Mouse (Mus musculus): ENCODE data around the gene Astn2. TPM values are rescaled to one million over a fixed set of nuclear protein-coding genes. Genes with fewer than 3 reads are reported as not detected.

Gene Astn2
- polyA plus RNA-seq, 1 experiment from 2014 or later: 0.61 TPM

DNA sequence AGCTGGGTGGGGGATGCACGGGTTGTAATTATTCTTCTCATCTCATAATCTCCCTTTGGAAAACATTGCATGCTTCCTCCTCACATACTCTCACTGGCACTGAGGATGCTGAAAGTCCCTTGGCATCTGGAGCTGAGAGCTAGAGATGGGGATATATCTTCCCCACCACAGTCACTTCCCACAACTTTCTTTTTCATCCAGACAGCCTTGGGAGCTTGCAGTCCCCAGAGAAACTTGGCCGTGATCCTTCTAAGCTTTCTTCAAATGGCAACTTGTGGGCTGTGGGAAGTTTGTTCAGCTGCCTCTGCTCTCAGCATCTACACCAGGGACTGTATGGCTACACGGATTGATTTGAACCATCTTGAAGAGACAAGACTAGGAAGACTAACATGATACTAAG is 428.2 kb downstream of the Astn2 start:
- Histone ChIP-seq H3K4me2 (ENCODE audit: low read length) (no peak overlapping the region), H3K27me3 (ENCODE audit: control insufficient read depth, insufficient read depth, low read length) (no peaks in the 10 kb centered on the region), H3K4me1 (ENCODE audit: control insufficient read depth in 2 of 2, insufficient read depth in 2 of 2, low read length in 2 of 2) (no peaks in the 10 kb centered on the region), H3K9ac (ENCODE audit: low read length) (no peak overlapping the region), H3K36me3 (ENCODE audit: control insufficient read depth, insufficient read depth, low read length) (no peaks in the 10 kb centered on the region), H3K4me3 (ENCODE audit: control insufficient read depth in 1 of 2, insufficient read depth in 1 of 2, low read depth in 1 of 2, low read length in 2 of 2) (no peak overlapping the region), H3K9me3 (ENCODE audit: control insufficient read depth, low read length) (no peaks in the 10 kb centered on the region), H3K27ac (replicated peaks in 1 of 2; ENCODE audit: control insufficient read depth in 1 of 2, insufficient read depth in 1 of 2, low read depth in 2 of 2, low read length in 2 of 2) (no peak overlapping the region)
- no peak for ATAC-seq (ENCODE audit: insufficient number of reproducible peaks, insufficient read depth, low FRiP score, low read depth)
- WGBS: 58% methylated on average over 3 of the region's 3 CpGs

DNA sequence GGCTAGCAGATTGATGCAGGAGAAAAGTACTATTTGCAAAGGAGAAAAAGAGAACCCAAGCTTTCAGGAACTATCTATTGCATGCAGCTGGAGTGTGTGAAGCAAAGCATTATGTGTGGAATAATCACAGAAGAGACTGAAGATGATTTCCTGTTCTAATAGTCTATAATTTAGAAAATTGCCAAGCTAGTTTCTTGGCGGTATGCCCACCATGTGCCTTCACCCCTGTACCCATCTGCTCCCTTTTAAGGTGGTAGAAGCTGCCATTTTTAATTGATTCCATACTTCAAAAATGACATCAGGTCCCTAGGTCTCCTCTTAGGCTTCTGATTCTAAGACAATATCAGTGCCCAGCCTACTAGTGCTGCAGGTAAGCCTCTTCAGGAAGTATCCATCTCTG is 432.0 kb downstream of the Astn2 start:
- Histone ChIP-seq H3K4me3 (ENCODE audit: control insufficient read depth in 1 of 2, insufficient read depth in 1 of 2, low read depth in 1 of 2, low read length in 2 of 2) (no peak overlapping the region), H3K9ac (ENCODE audit: low read length) (no peak overlapping the region), H3K4me2 (ENCODE audit: low read length) (no peak overlapping the region), H3K36me3 (ENCODE audit: control insufficient read depth, insufficient read depth, low read length) (no peaks in the 10 kb centered on the region), H3K4me1 (ENCODE audit: control insufficient read depth in 2 of 2, insufficient read depth in 2 of 2, low read length in 2 of 2) (no peaks in the 10 kb centered on the region), H3K27ac (replicated peaks in 1 of 2; ENCODE audit: control insufficient read depth in 1 of 2, insufficient read depth in 1 of 2, low read depth in 2 of 2, low read length in 2 of 2) (no peak overlapping the region), H3K27me3 (ENCODE audit: control insufficient read depth, insufficient read depth, low read length) (no peaks in the 10 kb centered on the region), H3K9me3 (ENCODE audit: control insufficient read depth, low read length) (no peaks in the 10 kb centered on the region)
- ATAC-seq (ENCODE audit: insufficient number of reproducible peaks, insufficient read depth, low FRiP score, low read depth): no peak
- WGBS: 82% methylated on average over 1 of the region's 1 CpGs

DNA sequence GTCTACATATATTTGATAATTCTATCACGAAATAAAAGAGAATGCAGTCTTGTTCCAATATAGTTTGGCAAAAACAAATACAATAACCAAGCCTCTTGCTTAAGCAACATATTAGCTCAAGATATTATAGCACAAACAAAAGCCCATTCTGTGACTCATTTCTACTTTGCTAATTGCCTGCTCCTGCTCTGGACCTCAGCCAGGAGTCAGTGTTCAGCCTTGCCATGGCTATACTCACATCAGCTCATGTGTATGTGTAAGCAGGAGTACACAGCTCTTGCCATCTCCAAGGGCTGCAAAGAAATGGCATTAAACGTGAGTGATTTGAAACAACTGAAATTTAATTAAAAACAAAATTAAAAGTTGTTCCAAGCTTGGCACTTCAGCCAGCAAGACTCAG is 435.1 kb downstream of the Astn2 start:
- Histone ChIP-seq H3K36me3 (ENCODE audit: control insufficient read depth, insufficient read depth, low read length) (no peaks in the 10 kb centered on the region), H3K27ac (replicated peaks in 1 of 2; ENCODE audit: control insufficient read depth in 1 of 2, insufficient read depth in 1 of 2, low read depth in 2 of 2, low read length in 2 of 2) (no peak overlapping the region), H3K27me3 (ENCODE audit: control insufficient read depth, insufficient read depth, low read length) (no peaks in the 10 kb centered on the region), H3K9me3 (ENCODE audit: control insufficient read depth, low read length) (no peaks in the 10 kb centered on the region), H3K4me3 (ENCODE audit: control insufficient read depth in 1 of 2, insufficient read depth in 1 of 2, low read depth in 1 of 2, low read length in 2 of 2) (no peak overlapping the region), H3K9ac (ENCODE audit: low read length) (no peak overlapping the region), H3K4me2 (ENCODE audit: low read length) (no peak overlapping the region), H3K4me1 (ENCODE audit: control insufficient read depth in 2 of 2, insufficient read depth in 2 of 2, low read length in 2 of 2) (no peaks in the 10 kb centered on the region)
- no peak for ATAC-seq (ENCODE audit: insufficient number of reproducible peaks, insufficient read depth, low FRiP score, low read depth)
- WGBS: 74% methylated on average over 2 of the region's 2 CpGs

DNA sequence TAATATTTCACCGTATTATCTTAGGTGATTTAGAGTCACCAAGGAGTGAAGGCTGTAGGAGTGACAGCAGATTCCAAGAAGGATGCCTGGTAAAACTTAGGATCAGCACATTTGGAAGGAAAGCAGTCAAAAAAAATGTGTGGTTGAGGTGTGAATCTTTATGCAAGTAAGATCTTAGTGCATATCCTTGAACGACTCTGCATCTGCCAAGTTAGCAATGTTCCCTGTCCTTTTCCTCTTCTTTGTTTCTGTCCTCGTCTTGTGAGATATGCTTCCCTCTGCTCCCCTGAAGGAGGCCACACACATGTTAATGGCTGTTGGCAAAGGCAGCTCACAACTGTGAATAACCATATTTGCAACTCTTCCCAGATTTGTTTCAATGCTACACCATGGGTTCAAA is 439.8 kb downstream of the Astn2 start:
- no peak for ATAC-seq (ENCODE audit: insufficient number of reproducible peaks, insufficient read depth, low FRiP score, low read depth)
- Histone ChIP-seq H3K9me3 (ENCODE audit: control insufficient read depth, low read length) (no peaks in the 10 kb centered on the region), H3K4me3 (ENCODE audit: control insufficient read depth in 1 of 2, insufficient read depth in 1 of 2, low read depth in 1 of 2, low read length in 2 of 2) (no peak overlapping the region), H3K9ac (ENCODE audit: low read length) (no peak overlapping the region), H3K27me3 (ENCODE audit: control insufficient read depth, insufficient read depth, low read length) (no peaks in the 10 kb centered on the region), H3K36me3 (ENCODE audit: control insufficient read depth, insufficient read depth, low read length) (no peaks in the 10 kb centered on the region), H3K4me1 (ENCODE audit: control insufficient read depth in 2 of 2, insufficient read depth in 2 of 2, low read length in 2 of 2) (no peaks in the 10 kb centered on the region), H3K27ac (replicated peaks in 1 of 2; ENCODE audit: control insufficient read depth in 1 of 2, insufficient read depth in 1 of 2, low read depth in 2 of 2, low read length in 2 of 2) (no peak overlapping the region), H3K4me2 (ENCODE audit: low read length) (no peak overlapping the region)
- WGBS: 57% methylated on average over 3 of the region's 3 CpGs

DNA sequence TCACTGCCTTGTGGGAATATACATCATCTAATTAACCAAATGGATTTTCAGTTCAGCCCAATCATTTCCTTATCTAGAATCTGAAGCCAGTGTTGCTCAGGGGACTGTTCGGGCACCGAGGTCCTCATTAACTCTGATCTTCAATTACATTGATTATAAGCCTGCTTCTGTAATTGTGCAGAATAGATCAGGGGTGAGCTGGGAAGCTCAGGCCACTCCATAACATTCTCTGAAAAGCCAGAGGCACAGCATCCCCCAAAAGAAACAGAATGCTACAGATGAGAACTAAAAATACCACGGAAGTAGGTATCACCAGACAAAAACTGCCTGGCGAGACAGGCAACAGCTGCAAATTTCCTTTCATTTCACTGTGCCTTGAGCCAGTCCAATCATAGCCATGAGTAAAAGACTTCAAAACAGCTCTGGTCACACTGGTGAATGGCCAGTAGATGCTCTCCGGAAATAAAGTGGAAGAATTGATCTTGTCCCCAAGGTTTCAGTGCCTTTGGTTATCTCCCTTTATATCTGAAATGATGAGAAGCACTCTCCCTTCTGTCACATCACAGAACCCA is 445.1 kb downstream of the Astn2 start:
- no peaks in the 10 kb centered on the region for H3K4me1 ChIP-seq (ENCODE audit: control insufficient read depth in 2 of 2, insufficient read depth in 2 of 2, low read length in 2 of 2)
- H3K4me3 ChIP-seq (ENCODE audit: control insufficient read depth in 1 of 2, insufficient read depth in 1 of 2, low read depth in 1 of 2, low read length in 2 of 2): no peak overlapping the region
- WGBS: 75% methylated on average over 5 of the region's 5 CpGs
- no peak for ATAC-seq (ENCODE audit: insufficient number of reproducible peaks, insufficient read depth, low FRiP score, low read depth)
- H3K27ac ChIP-seq (replicated peaks in 1 of 2; ENCODE audit: control insufficient read depth in 1 of 2, insufficient read depth in 1 of 2, low read depth in 2 of 2, low read length in 2 of 2): no peak overlapping the region
- no peaks in the 10 kb centered on the region for H3K9me3 ChIP-seq (ENCODE audit: control insufficient read depth, low read length)
- H3K4me2 ChIP-seq (ENCODE audit: low read length): no peak overlapping the region
- H3K36me3 ChIP-seq (ENCODE audit: control insufficient read depth, insufficient read depth, low read length): no peaks in the 10 kb centered on the region
- H3K9ac ChIP-seq (ENCODE audit: low read length): no peak overlapping the region
- no peaks in the 10 kb centered on the region for H3K27me3 ChIP-seq (ENCODE audit: control insufficient read depth, insufficient read depth, low read length)

DNA sequence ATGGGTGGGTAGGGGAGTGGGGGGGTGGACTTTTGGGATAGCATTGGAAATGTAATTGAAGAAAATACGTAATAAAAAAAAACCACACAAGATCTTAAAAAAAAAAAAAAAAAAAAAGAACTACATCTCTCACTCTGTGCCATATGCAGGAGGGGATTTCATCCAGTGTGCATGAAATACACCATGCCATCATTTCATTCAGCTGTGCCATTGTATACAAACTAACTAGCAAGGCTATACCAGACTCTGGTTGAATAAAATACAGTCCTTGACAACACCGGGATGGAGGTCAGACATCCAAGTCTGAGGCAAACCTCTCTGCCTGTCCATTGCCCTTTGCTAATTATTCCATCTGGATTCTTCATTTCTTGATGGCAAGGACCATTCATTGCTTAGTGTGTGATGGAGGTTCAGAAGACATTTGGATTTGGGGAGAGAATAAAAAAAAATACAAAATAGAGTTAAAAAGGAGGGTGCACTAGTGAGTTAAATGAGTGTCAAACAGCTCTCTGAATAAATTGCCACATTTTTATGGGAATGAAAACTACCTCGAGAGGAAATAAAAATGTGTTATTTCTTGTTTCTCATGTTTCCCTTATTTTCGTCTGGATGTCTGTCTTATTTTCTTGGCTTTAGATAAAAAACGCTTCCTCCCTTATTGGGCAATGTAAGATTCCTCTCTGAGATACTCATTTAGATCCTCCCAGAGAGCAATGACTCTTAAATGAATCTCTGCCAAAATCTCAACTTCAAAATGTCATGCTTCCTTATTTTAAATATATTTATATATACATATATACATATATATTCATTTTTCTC is 445.8 kb downstream of the Astn2 start:
- H3K27me3 ChIP-seq (ENCODE audit: control insufficient read depth, insufficient read depth, low read length): no peaks in the 10 kb centered on the region
- no peak overlapping the region for H3K27ac ChIP-seq (replicated peaks in 1 of 2; ENCODE audit: control insufficient read depth in 1 of 2, insufficient read depth in 1 of 2, low read depth in 2 of 2, low read length in 2 of 2)
- no peak for ATAC-seq (ENCODE audit: insufficient number of reproducible peaks, insufficient read depth, low FRiP score, low read depth)
- no peaks in the 10 kb centered on the region for H3K9me3 ChIP-seq (ENCODE audit: control insufficient read depth, low read length)
- H3K4me1 ChIP-seq (ENCODE audit: control insufficient read depth in 2 of 2, insufficient read depth in 2 of 2, low read length in 2 of 2): no peaks in the 10 kb centered on the region
- H3K4me2 ChIP-seq (ENCODE audit: low read length): no peak overlapping the region
- 71% methylated on average over 5 of the region's 5 CpGs for WGBS
- no peak overlapping the region for H3K9ac ChIP-seq (ENCODE audit: low read length)
- H3K36me3 ChIP-seq (ENCODE audit: control insufficient read depth, insufficient read depth, low read length): no peaks in the 10 kb centered on the region
- H3K4me3 ChIP-seq (ENCODE audit: control insufficient read depth in 1 of 2, insufficient read depth in 1 of 2, low read depth in 1 of 2, low read length in 2 of 2): no peak overlapping the region

DNA sequence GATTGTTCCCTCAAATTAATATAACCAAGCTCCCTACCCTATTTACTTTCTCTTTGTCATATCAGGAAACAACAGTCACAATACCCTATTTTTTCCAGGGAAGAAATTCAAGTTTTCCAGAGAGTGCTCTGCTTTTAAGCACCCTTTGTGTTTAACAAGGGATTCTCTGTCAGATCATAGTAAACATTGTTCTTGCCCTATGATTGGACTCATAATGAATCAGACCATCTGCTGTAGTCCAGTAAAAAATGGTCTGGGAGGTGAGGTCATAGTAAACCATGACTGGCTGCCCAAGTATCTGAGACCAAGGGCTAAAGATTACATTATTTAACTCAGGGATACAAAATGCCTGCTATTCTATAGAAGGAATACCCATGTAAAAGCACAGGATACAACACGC is 452.5 kb downstream of the Astn2 start:
- H3K27me3 ChIP-seq (ENCODE audit: control insufficient read depth, insufficient read depth, low read length): no peaks in the 10 kb centered on the region
- H3K36me3 ChIP-seq (ENCODE audit: control insufficient read depth, insufficient read depth, low read length): no peaks in the 10 kb centered on the region
- no peak overlapping the region for H3K4me2 ChIP-seq (ENCODE audit: low read length)
- H3K4me3 ChIP-seq (ENCODE audit: control insufficient read depth in 1 of 2, insufficient read depth in 1 of 2, low read depth in 1 of 2, low read length in 2 of 2): no peak overlapping the region
- WGBS: 83% methylated on average over 1 of the region's 1 CpGs
- no peak for ATAC-seq (ENCODE audit: insufficient number of reproducible peaks, insufficient read depth, low FRiP score, low read depth)
- H3K9me3 ChIP-seq (ENCODE audit: control insufficient read depth, low read length): no peaks in the 10 kb centered on the region
- H3K4me1 ChIP-seq (ENCODE audit: control insufficient read depth in 2 of 2, insufficient read depth in 2 of 2, low read length in 2 of 2): no peaks in the 10 kb centered on the region
- H3K27ac ChIP-seq (replicated peaks in 1 of 2; ENCODE audit: control insufficient read depth in 1 of 2, insufficient read depth in 1 of 2, low read depth in 2 of 2, low read length in 2 of 2): no peak overlapping the region
- H3K9ac ChIP-seq (ENCODE audit: low read length): no peak overlapping the region

Data from heart, embryonic 14.5 days (tissue).